Mouse (Mus musculus) lung, postnatal 0 days (tissue): ENCODE measurements at regions not wholly inside any gene's neighbourhood (a gene's known extent, or its start where the extent isn't known, plus 50 kb on each side); places are given as distances from the start of the nearest gene placed in this dataset.

Source experiments
- CTCF ChIP-seq: IDR thresholded peaks from 2 replicates; pipeline ENCODE4 v1.5.1; 2016; ENCODE audit warnings: antibody characterized with exemption, mild to moderate bottlenecking
- EP300 ChIP-seq: IDR thresholded peaks from 2 replicates; pipeline ENCODE4 v1.6.1; 2016; ENCODE audit warnings: antibody characterized with exemption, mild to moderate bottlenecking, control low read depth

DNA sequence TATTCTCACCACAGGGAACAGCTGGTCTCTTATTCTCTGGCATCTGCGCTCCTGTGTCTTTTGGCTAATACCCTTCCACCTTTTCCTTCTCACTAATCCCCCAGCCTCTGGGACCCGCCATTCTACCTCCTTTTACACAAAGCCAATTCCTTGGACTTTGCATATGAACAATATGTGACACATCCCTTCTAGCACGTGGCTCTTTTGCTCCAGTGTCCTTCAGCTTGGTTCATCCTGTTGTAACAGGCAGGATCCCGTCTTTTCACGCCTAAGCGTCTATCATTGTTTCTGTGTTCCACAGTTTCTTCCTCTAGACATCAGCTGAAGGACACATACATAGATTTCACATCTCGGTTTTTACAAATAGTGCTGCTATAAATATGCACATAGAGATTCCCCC, 114.0 kb upstream of the Id4 start:
- TF ChIP-seq CTCF (no peak), EP300 (no peak)
